Mouse (Mus musculus) thymus, adult 2 months (tissue): ENCODE data around the gene Eif4enif1. TPM values are rescaled to one million over a fixed set of nuclear protein-coding genes. Genes with fewer than 3 reads are reported as not detected.

Source experiments
- DNase-seq: peaks from one replicate; pipeline ENCODE4 v3.0.0; 2021
- H3K27ac ChIP-seq: fragments of 200-500 bp; 2 replicates; pipeline ENCODE4 v1.5.1; 2012; ENCODE audit warnings: low read length, control low read depth; ENCODE audit not compliant: control insufficient read depth, insufficient read depth
- H3K27me3 ChIP-seq: fragments of 200-500 bp; 2 replicates; pipeline ENCODE4 v1.6.1; 2012; ENCODE audit warnings: mild to moderate bottlenecking, low read length, moderate library complexity, mixed read lengths; ENCODE audit not compliant: control insufficient read depth, insufficient read depth
- H3K36me3 ChIP-seq: fragments of 200-500 bp; 2 replicates; pipeline ENCODE4 v1.6.1; 2012; ENCODE audit warnings: mild to moderate bottlenecking, low read length, moderate library complexity; ENCODE audit not compliant: control insufficient read depth, insufficient read depth
- H3K4me1 ChIP-seq: fragments of 200-500 bp; replicated peaks from 2 replicates; pipeline ENCODE4 v1.6.1; 2012; ENCODE audit warnings: low read length; ENCODE audit not compliant: control insufficient read depth, insufficient read depth
- H3K4me3 ChIP-seq: fragments of 200-500 bp; 2 replicates; pipeline ENCODE4 v1.5.1; 2012; ENCODE audit warnings: mild to moderate bottlenecking, low read length, control low read depth, moderate library complexity; ENCODE audit not compliant: control insufficient read depth, insufficient read depth
- CTCF ChIP-seq: fragments of 200-500 bp; IDR thresholded peaks from 2 replicates; pipeline ENCODE4 v1.5.1; 2012; ENCODE audit warnings: mild to moderate bottlenecking, control low read depth, low read length, moderate library complexity, borderline replicate concordance; ENCODE audit not compliant: control insufficient read depth, poor library complexity, insufficient read depth; ENCODE audit errors: extremely low read depth
- POLR2A ChIP-seq: fragments of 200-500 bp; IDR thresholded peaks from 2 replicates; pipeline ENCODE4 v1.6.1; 2012; ENCODE audit warnings: mild to moderate bottlenecking, low read length, control low read depth, moderate library complexity; ENCODE audit not compliant: control insufficient read depth, poor library complexity, insufficient read depth; ENCODE audit errors: extremely low read depth
- WGBS: fragments of 180-500 bp; shearing (Covaris S2); methylation state at CpG from one replicate; pipeline ENCODE4 v1.1.7; 2018; 5-methylcytosine and 5-hydroxymethylcytosine counted together
- polyA plus RNA-seq: library from polyadenylated mRNA; depleted of rRNA; stranded (reverse); fragments of >200 nt; gene quantifications from 2 replicates; pipeline ENCODE4 v1.2.3, GENCODE M21; 2012

Eif4enif1 gene
- polyA plus RNA-seq, 1 experiment, result 88.8 TPM

- WGBS, result 80% methylated on average over 2 of the region's 2 CpGs
- DNase-seq, result no peak
- TF ChIP-seq CTCF (no peak), POLR2A (no peak)
- Histone ChIP-seq H3K27ac (no peak overlapping the region), H3K4me1 (no peaks in the 10 kb centered on the region), H3K4me3 (no peak overlapping the region), H3K27me3 (no peaks in the 10 kb centered on the region), H3K36me3 (peaks cover 10% of the 10 kb centered on the region)
These were observed 1.6 kb downstream of the Eif4enif1 start for GRCm38 (mm10) chr11:3203771-3204170.

- no peak for DNase-seq
- no peak for TF ChIP-seq POLR2A
- WGBS, result 98% methylated on average over 3 of the region's 3 CpGs
- peaks cover 16% of the 10 kb centered on the region for H3K36me3 ChIP-seq
- no peak overlapping the region for H3K27ac ChIP-seq
- no peaks in the 10 kb centered on the region for H3K27me3 ChIP-seq
- H3K4me1 ChIP-seq, result no peaks in the 10 kb centered on the region
- H3K4me3 ChIP-seq, result no peak overlapping the region
These were observed 3.0 kb downstream of the Eif4enif1 start for GRCm38 (mm10) chr11:3205207-3205606.

- Histone ChIP-seq H3K27me3 (no peaks in the 10 kb centered on the region), H3K4me1 (no peaks in the 10 kb centered on the region), H3K36me3 (peaks cover 21% of the 10 kb centered on the region), H3K4me3 (no peak overlapping the region), H3K27ac (no peak overlapping the region)
- TF ChIP-seq CTCF (no peak), POLR2A (no peak)
- 95% methylated on average over 3 of the region's 3 CpGs for WGBS
- no peak for DNase-seq
These were observed 4.6 kb downstream of the Eif4enif1 start for GRCm38 (mm10) chr11:3206783-3207182.

DNA sequence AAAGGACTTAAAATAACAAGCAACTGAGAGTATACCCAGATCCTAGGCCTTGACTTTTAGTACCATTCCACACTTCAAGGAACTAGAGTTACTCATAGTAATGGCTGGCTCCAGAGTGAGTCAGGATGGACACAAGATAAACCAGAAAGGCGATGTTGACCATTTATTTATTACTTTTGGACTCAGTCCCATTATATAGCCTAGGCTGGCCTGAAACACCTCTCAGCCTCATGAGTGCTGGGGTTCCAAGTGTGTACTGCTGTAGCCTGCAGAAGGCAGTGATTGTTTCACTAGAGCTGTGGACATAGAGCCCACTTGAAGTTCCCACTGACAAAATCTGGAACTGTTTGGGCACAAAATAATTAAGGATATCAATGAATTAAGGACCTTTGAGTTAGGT, 10.3 kb downstream of the Eif4enif1 start:
- Histone ChIP-seq H3K4me1 (no peaks in the 10 kb centered on the region), H3K4me3 (no peak overlapping the region), H3K36me3 (peaks cover 52% of the 10 kb centered on the region), H3K27me3 (no peaks in the 10 kb centered on the region), H3K27ac (no peak overlapping the region)
- WGBS, result 95% methylated on average over 1 of the region's 1 CpGs
- DNase-seq, result no peak
- TF ChIP-seq CTCF, result no peak
- TF ChIP-seq POLR2A, result no peak

GRCm38 (mm10) chr11:3223105-3223504, 20.9 kb downstream of the Eif4enif1 start:
- no peak for TF ChIP-seq CTCF
- no peak for TF ChIP-seq POLR2A
- Histone ChIP-seq H3K27me3 (no peaks in the 10 kb centered on the region), H3K4me1 (no peaks in the 10 kb centered on the region), H3K36me3 (peaks cover 69% of the 10 kb centered on the region), H3K27ac (no peak overlapping the region), H3K4me3 (no peak overlapping the region)
- no peak for DNase-seq
- WGBS, result 82% methylated on average over 5 of the region's 5 CpGs

DNA sequence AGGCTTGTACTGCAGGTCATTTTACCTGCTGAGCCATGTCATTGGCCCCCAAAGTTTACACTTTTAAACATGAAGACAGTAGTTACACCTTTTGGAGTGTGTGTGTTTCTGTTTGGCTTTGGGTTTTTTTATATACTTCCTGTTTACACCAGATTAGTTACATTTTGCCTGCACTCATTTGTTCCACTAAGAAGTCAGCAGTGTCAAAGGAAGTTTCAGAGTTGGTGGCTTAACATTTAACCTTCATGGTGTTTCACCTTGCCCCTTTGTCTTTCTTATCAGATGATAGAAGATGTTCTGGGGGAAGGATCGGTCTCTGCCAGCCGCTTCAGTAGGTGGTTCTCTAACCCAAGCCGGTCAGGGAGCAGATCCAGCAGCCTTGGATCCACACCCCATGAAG, 24.9 kb downstream of the Eif4enif1 start:
- no peak for DNase-seq
- 89% methylated on average over 3 of the region's 3 CpGs for WGBS
- no peak for TF ChIP-seq CTCF
- no peak for TF ChIP-seq POLR2A
- Histone ChIP-seq H3K27ac (no peak overlapping the region), H3K4me1 (no peaks in the 10 kb centered on the region), H3K4me3 (no peak overlapping the region), H3K36me3 (peaks cover 73% of the 10 kb centered on the region), H3K27me3 (no peaks in the 10 kb centered on the region)

- Histone ChIP-seq H3K27me3 (no peaks in the 10 kb centered on the region), H3K4me1 (no peaks in the 10 kb centered on the region), H3K27ac (no peak overlapping the region), H3K36me3 (peaks cover 44% of the 10 kb centered on the region), H3K4me3 (no peak overlapping the region)
- 93% methylated on average over 3 of the region's 3 CpGs for WGBS
- no peak for TF ChIP-seq CTCF
- no peak for TF ChIP-seq POLR2A
- no peak for DNase-seq
These were observed 30.1 kb downstream of the Eif4enif1 start for GRCm38 (mm10) chr11:3232248-3232647.
